Mouse (Mus musculus) yolk sac, embryonic 10.5 days (tissue): Measurements from ENCODE around the gene Card9.
"Not testable (repeated sequence)": the region's sequence is repeated elsewhere in the genome, so short reads cannot be mapped to it uniquely, and the experiment has no call there.

Source experiments
- DNase-seq: peaks from one replicate; pipeline ENCODE4 v3.0.0-alpha.2; 2017; ENCODE audit warnings: low spot score

Gene Card9

DNA sequence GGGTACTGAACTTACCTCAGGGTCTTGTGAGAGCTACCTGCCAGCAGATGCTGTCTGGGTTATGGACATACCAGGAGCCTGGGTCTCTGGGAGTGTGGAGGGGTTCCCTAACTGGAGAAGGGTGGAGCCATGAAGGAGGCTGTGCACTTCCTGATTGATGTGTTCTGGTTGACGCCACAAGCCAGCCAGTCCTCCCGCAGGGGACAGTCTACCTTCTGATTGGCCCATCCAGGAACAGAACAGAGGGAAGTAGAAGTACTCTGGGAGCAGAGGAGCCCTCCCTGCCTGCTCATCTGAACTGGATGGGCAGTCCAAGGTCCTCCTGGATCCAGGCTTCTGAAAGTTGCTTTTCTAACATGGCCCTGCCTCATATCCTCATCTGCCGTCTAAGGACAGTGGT is at the start of gene Card9:
Card9 (minus strand) TSS at position 147 of the 400 bp plus-strand sequence.
- no peak for DNase-seq

DNA sequence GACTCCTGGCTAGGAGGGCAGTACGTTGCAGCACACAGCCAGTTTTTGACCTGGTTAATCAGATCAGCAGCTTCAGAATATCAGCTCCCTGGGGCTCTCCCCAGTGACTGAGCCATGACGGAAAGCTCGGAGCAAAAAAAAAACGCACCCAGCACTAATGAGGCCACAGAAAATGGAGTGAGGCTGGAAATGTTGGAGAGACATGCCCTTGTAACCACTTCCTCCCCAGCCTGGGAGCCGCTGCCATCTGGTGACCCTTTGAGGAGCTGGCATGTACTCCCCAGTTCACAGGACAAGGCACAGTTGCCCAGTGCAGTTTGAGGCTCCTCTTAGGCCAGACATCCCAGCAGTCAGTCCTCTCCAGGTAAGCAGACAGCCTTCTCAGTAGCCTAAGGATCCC is 49.4 kb upstream of the Card9 start:
- no peak for DNase-seq

DNA sequence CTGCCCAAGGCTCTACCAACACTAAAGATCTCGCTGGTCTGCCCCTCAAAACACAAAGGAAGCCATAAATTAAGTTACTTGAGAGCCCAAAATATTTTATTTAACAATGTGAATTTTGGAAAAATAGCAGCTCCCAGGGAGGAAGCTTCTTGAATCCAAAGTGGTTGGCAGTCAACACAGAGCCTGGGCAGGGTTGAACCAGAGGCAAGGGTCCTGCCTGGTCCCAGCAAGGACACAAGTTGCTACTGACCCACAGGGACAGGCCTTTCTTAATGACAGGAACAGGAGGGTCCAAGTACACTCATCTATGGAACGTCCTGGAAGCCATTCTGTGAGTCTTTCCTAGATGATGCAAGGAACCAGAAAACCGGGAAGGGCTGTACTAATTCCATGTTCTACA is 48.6 kb upstream of the Card9 start:
- DNase-seq, result no peak

DNA sequence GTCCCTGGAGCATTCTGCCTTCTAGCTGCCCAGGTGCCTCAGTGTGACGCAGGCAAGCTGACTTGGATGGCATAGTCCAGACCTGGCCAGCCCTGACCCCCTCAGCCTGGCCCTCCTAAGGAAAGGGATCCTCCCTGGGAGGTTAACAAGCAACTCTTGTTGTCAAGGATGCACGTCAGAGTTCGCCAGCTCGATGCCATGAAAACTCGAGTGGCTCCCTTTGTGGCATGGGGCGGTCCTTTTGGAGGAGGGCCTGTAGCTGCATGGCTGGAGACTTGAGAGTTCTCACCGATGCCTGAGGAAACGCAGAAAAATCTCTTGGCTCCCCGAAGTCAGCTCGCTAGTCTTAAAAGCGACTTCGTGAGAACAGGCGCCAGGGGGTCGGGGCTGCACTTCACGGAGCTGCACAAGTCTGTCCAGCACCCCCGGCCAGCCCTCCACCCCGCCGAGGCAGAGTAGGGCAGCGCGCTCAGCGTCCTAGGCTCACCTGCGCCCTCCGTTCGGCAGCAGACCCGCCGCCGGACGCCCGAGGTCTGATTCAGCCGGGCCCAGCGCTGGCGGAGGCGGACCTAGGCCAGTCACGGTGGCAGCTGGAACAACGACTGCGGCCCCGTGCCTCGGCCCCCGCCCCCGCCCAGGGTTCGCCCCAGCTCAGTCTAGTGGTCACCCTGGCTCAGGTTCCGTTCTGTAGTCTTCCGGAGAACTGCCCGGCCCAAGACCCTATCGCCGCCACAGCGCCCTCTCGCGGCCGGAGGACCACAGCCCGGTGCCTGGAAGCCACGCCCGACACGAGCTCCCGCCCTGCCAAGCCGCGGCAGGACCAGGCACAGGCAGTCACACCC is 48.0 kb upstream of the Card9 start, which contains the start of gene Inpp5e:
Inpp5e (minus strand) TSS at position 689 of the 842 bp plus-strand sequence.
- peak; percentile 97 for DNase-seq

DNA sequence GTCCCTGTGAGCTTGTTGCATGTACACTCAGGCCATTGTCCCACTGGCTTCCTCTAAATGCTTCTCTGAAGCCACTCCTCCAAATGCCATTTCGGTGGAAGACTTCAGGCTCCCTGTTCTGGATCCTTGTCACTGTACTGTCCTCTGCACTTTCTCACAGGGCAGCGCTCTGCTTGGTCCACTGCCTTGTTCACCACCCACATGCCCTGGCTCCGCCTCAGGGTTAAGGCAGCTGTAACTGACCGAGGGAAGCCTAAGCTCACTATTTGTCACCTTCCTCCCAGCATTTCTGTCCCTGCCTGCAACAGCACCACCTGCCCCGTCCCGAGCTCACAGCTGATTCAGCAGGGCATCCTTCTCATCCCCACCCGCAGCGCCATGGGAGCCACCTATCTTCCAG is 42.6 kb upstream of the Card9 start:
- DNase-seq, result no peak

DNA sequence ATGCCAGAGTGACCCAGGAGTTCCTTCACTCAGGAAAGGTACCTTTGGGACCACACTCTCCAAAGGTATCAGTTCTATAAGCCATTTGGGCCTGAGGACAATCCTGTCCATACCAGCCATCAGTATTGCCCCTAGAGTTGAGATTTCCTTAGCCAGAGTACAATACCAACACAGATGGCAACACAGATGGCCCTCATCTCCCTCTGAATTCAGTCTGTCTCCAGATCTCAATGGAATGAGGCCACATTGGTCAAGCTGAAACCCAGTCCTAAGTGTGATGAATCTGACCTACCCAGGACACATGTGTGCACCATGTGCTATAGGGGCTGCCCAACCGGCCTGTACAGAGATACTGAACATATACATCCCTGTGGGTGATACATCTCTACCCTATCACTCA is 41.5 kb upstream of the Card9 start:
- no peak for DNase-seq

DNA sequence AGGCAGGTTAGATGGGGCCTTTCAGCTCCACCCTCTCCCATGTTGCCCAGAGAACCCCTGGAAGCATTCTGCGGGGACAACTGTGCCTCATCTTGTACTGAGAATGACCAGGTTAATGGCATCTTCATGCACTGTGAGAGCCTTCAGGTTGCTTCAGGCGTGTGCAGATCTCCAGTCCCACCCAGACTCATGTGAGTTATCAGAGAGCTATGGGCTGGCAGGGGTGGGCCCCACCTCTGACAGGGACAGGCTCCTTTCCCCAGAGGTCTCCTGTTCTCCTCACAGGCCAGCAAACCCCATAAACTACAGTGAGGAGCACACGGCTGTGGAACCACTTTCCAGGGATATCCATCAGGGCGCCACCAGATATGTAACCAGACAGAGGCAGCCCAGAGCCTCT is 40.3 kb upstream of the Card9 start:
- no peak for DNase-seq

DNA sequence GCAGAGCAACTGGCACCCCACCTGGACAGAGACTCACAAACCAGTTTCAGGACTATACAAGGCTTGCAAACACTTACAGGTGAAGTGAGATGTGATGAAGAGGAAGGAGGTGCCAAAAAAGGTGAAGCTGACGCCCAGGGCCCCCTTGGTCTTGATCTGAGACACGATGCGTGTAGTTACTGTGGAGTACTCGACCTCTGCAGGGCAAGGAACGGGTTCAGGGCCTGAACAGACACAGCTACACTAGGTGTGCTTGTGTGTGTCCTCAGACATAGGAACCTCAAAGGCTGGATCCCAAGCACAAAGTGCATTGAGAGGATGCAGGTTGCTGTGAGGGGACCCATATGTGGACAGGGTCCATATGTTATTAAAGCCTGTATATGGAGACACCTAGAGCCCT is 39.6 kb upstream of the Card9 start:
- no peak for DNase-seq

DNA sequence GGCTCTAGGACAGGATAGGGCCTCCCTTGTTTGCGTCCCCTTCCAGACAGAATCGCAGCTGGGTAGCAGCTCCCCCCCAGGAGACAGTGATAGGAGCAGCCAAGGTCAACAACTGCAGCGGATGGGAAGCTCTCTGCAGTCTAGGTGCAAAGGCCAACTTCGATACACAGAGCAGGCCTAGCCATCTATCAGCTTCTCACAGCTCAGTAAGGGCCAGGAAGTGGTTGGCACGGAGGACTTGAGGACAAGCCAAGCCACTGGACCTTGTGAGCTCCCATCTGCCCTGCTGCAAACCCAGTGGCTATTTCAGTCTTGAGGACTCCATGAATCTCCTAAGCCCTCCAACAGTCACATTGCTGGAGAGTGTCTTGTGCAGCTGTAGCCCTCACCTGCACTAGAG is 38.9 kb upstream of the Card9 start:
- no peak for DNase-seq

DNA sequence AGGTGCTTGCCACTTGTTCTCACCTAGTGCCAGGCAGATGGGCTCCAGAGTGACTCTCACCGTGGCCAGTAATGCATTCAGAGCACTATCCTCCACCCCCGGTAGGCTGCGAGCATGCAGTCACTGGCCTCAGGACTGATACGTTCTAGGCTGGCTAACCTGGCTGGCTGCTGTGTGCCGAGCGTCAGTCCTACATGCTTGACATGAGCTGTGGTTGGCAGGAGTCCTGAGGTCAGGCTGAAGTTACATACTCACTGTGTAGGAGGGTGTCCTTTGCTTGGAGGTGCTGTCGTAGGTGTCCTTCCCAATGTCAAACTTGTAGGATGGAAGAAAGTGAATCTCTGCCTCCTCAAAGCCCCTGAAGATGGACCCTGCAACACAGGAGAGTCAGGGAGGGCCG is 38.3 kb upstream of the Card9 start:
- no peak for DNase-seq

DNA sequence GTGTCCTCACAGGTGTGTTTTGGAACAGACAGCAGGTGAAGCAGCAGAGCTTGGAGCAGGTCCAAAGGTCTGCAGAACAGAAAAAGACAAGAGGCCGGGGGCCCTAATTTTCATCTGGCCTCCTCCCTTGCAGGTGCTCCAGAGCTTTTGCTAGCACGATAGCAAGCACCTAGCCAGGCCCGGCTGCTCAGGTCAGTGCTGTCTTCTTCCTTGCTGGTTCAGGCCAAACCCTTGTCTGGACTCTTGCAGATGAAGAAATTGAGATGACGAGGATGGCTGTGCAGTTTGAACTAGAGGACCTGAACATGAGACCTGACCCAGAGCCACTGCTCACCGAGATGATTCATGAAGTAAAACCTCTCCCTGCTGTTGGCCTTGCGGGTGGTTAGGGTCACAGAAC is 30.9 kb upstream of the Card9 start:
- DNase-seq, result no peak

DNA sequence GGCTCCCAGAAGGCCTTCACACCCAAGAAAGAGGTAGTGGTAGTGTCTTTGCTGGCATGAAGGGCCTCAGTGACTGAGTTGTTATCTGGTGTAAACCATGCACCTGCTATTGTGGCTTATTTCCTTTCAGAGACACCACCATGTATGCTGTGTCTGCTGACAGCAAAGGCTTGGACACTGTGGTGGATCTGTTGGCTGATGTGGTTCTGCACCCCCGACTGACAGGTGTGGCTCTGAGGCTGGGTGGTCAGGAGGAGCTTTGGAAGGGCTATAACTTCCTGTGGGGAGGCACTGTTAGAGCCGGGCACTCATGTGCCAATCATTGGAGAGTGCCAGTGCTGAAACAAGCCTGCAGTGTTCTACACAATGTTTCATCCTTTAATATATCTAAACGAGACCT is 30.2 kb upstream of the Card9 start:
- DNase-seq, result no peak

DNA sequence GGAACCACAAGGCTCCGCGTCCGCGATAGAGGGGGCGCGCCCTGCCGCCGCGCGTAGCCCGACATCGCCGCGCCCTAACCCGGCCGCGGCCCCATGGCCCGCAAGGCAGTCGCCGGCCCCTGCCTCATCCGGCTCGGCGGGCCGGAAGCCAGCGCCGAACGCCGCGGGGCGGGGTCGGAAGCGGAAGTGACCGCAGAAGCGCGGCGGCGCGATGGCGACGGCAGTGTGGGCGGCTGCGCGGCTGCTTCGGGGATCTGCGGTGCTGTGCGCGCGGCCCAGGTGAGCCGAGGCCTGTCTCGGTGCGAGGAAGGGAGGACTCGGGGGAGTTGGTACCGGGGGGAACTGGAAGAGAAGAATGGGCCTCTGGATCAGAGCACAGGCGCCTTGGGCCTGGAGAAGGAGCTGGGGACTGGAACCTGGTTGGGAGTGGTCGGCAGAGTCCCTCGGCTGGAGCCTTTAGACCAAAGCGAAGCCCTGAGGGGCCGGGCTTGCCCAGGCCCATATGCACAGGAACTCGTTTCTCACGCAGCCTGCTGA is 28.5 kb upstream of the Card9 start, which contains the start of the genes Entr1 and Pmpca:
Entr1 (minus strand) TSS at position 163 of the 537 bp plus-strand sequence.
Pmpca (plus strand) TSS at position 186 of the 537 bp plus-strand sequence.
- peak; percentile 83 for DNase-seq

DNA sequence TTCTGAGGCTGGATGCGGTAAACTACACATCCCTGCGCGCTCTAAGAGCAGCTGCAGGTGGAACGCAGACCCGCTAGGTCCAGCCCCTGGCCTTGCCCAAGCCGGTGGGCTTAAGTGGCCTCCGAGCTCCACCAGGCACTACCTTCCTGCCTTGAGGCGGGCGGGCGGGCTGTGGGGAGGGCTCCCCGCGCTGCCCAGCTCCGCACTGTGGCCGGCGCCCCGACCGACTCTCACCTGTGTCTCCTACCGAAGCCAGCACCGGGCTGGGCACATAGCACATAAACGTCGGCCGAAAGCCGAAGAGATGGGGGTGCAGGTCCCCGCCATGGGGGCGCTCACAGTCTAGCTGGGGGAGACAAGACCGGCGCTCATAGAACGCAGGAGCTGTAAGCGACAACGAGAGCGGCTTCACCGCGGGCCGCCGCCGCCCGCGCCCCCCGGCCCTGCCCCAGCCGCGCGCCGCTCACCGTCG is 28.0 kb upstream of the Card9 start:
- DNase-seq, result no peak

DNA sequence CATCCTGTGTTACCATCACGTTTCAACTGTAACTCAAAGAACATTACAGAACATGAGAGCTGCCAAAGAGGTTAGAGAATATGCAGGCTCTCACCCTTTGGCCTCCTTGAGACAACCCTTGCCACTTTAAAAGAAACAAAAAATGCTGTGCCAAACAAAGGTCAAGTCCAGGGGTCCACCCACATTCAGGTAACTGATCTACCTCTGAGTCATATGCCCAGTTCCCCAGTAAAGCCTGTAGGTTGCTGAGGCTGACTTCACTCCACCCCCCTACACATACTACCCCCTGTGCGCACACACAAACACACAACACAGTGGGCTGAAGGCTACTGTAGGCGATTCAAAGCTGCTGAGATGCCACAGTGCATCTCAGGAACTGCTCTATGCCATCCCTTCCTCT is 27.0 kb upstream of the Card9 start:
- DNase-seq, result no peak

DNA sequence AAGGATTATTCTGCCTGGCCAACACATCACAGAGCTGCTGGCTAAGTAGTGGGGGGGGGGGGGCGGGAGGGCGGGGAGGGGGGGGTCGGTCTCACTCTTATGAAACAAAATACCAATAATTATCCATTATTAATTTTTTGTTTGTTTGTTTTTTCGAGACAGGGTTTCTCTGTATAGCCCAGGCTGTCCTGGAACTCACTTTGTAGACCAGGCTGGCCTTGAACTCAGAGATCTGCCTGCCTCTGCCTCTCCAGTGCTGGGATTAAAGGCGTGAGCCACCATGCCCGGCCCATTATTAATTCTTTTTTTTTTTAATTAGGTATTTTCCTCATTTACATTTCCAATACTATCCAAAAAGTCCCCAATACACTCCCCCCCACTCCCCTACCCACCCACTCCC is 20.2 kb upstream of the Card9 start:
- DNase-seq, result not testable (repeated sequence)

DNA sequence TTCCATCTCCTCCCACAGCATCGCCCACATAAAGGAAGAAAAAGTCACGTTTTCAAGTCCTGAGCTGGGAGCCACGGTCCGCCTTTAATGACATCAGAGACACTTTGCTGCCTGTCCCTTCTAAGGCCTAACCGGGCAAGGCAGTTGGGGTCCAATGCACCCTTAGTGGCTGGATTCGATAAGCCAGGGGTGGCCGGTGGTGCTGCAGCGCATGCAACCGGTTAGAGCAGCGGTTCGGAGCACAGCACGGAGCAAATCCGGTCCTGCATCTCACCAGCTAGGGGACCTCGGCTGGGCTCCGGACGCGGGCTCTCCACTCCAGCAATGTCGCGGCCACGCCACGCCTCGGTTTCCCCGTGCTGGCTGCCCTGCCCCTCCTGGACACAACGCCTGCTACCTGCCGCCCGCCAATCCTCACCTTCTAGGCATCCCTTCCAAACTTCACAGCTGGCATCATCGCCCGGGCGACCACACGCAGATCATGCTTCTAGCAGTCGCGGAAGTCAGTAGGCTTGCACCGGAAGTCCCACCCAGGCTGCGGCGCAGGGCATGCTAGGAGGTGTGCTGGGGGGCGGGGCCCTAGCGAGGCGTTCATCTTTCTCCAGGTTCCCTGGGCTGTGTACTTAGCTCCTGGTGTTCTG is 19.5 kb upstream of the Card9 start, which contains the start of gene Snapc4:
Snapc4 (minus strand) TSS at position 523 of the 641 bp plus-strand sequence.
- peak; percentile 85 for DNase-seq

DNA sequence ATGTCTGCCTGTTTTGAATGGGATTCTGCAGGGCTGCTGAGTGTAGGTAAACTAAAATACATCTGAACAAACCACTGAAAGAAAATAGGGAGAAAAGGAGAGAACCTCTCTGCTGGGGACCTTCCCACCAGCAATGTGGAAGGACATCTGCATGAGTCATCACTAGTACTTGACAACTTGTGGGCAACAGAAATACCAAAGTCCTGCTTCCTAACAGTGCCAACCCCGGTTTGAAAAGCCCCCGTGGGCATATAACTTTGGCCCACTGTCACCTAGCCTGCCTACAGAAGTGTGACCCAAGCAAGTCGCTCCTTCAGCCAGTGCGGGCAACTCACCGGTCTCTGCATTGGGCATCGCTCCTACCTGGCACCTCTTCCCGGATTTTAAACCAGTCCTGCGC is 11.7 kb upstream of the Card9 start:
- DNase-seq, result no peak

DNA sequence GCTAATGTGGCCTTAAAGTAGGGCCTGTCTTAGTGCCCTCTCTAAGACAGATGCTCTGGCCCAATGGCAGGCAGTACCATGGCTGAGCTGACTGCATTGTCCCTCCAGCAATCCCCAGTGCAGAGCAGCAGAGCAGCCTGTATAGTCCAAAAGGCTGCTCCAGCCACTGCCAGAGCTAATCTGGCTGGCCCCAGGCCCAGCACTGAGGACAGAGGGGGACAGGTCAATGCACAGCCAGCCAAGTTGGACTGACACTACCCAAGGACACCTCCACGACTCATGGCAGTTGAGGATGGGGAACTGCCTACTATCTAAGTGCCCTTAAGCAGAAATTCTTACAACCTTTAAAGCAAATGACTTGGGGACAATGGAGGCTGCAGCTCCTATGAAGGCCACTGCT is 7.9 kb upstream of the Card9 start:
- DNase-seq, result no peak

DNA sequence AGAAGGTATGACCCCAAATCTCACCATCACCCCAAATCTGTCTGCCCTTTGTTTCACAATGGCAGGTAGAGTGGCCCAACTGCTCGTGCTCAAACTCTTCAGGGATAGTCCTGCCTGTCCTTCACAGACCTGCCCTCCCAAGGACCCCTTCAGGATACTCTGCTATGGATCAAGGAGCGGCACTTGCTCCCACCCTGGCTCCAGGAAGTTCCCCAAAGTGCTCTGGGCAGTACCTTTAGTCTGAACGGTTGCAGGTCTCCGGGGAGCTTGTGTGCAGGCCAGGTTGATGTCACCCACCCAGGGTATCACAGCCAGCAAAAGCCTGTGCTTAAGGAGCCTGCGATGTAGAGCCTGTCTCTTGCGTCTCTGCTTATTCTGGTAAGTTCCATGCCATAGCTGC is 7.2 kb upstream of the Card9 start:
- no peak for DNase-seq

DNA sequence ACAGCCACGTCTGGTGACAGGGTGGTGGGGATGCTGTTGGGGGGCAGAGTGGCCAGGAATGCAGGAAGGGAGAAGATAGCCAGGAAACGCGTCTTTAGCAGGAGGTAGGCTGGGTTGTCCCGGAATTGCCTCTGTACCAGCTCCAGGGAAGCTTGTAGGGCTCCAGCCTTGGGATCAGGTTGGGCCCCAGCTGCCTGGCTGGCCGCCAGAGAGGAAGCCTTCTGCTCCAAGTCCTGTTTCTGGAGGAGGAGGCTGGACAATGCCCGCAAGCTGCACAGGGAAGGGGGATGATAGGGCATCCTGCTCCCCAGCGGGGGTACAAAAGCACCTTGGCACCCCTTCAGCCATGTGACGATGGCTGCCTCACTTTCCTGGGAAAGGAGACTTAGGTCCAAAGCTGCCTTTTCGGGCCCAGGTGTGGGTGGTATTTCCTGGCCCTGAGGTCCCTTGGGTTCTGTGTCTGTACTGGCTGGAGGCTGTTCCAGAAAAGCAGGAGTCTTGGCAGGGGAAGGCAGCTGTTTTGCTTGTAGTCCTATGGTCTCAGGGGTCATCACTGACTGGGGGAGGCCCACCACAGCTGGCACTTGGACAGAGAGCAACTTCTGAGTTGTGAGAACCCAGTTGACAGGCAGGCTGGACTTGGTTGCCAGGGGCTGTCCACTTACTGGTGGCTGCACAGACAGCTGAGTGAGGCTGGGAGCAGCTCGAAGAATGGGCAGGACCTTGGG is 4.2 kb upstream of the Card9 start:
- DNase-seq, result no peak

DNA sequence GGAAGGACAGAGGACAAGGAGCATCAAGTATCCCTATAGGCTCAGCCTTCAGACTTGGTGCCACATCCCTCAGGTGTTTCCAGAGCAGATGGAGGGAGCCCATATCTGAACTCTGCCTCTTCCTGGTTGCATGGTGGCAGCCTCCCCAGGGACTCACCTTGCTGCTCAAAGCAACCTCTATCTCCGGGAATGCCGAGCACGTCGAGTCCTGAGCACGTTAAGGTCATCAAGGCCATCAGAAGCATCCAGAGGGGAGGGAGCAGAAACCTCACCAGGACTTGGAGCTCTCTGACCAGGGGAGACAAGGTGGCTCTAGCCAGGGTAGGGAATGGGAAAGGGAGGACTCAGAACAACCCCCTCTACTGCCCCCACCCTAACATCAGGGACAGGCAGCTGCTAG is 2.8 kb upstream of the Card9 start:
- DNase-seq, result no peak
